Mouse (Mus musculus): ENCODE data around the gene Ptgs2. TPM values are rescaled to one million over a fixed set of nuclear protein-coding genes. Genes with fewer than 3 reads are reported as not detected.

Gene Ptgs2
- 0.16 TPM for polyA plus RNA-seq (2017; shearing (Covaris generic))

GRCm38 (mm10) chr1:150099790-150100333 is at the start of gene Ptgs2:
TSS of gene Ptgs2 (plus strand) at chr1:150100031.

Other genes starting within 250 kb of the Ptgs2 start
- gene Pla2g4a, start 138.7 kb upstream of the Ptgs2 start, polyA plus RNA-seq (2017; shearing (Covaris generic)), result not detected
- not detected for gene Pdc, start 219.4 kb downstream of the Ptgs2 start, polyA plus RNA-seq (2017; shearing (Covaris generic))